Mouse (Mus musculus): Measurements from ENCODE around the gene Nup98.

DNA sequence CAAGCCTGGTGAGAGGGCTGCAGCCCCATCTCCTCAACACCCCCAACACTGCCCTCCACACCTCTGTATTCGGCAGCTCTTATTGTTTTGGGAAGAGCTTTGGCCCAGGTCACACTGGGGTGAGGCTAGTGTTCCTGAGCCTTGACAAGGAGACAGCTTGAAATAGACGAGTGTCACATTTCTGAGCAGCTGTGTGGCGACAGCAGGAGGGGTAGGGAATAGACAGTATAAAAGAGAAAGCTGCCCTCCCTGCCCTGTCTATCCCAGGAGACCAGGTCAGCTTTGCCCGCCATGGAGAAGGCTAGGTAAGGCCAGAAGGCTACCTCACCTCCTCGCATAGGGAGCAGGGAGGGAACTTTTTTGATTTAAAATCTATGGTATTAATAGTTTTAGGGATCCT, 108.5 kb downstream of the Nup98 start, which contains the start of gene Art1:
- TF ChIP-seq CTCF (IDR thresholded peaks at IDR 0.05; ENCODE audit: control insufficient read depth, insufficient read depth, insufficient read length), result no peak
- TF ChIP-seq MYOG (IDR thresholded peaks at IDR 0.05; ENCODE audit: control insufficient read depth, extremely low read depth, insufficient read length), result no peak
- TF ChIP-seq CEBPB (IDR thresholded peaks at IDR 0.05; ENCODE audit: low read depth), result no peak
- no peak for TF ChIP-seq MYOD1 (IDR thresholded peaks at IDR 0.05; ENCODE audit: control insufficient read depth, insufficient read length, low read depth)
- TF ChIP-seq MAX (IDR thresholded peaks at IDR 0.05), result no peak
- TF ChIP-seq FOSL1 (IDR thresholded peaks at IDR 0.05; ENCODE audit: insufficient read depth, low read length, poor library complexity, severe bottlenecking), result no peak

Data from C2C12 (cell line).